Mouse (Mus musculus) ES-E14 (cell line): ENCODE measurements around the gene Epp13.

Experiments used
- HCFC1 ChIP-seq: IDR thresholded peaks from 2 replicates; pipeline ENCODE4 v1.6.1; 2012; ENCODE audit warnings: low read length, inconsistent platforms, borderline replicate concordance; ENCODE audit not compliant: insufficient read depth
- ZNF384 ChIP-seq: IDR thresholded peaks from 2 replicates; pipeline ENCODE4 v1.6.1; 2012; ENCODE audit warnings: low read depth, low read length, inconsistent platforms

GRCm38 (mm10) chr7:6252410-6252809 is at the start of gene Epp13:
- TF ChIP-seq ZNF384 (no peak), HCFC1 (no peak)
